Mouse (Mus musculus): ENCODE measurements around the gene Rnf150. TPM values are rescaled to one million over a fixed set of nuclear protein-coding genes. Genes with fewer than 3 reads are reported as not detected.
"Not testable (repeated sequence)": the region's sequence is repeated elsewhere in the genome, so short reads cannot be mapped to it uniquely, and the experiment has no call there.

Rnf150 gene
- total and polyA plus RNA-seq, 3 experiments, result not detected

- Histone ChIP-seq H3K4me1 (ENCODE audit: control insufficient read depth in 1 of 2, insufficient read depth in 2 of 2, low read length in 2 of 2) (no peaks in the 10 kb centered on the region), H3K79me2 (ENCODE audit: control insufficient read depth, insufficient read depth, low read length, poor library complexity) (no peaks in the 10 kb centered on the region), H3K9me3 (replicated peaks; ENCODE audit: insufficient read depth, low read length) (no peaks in the 10 kb centered on the region), H3K4me3 (ENCODE audit: control insufficient read depth in 1 of 2, insufficient read depth in 1 of 2, low read depth in 2 of 2, low read length in 2 of 2) (no peak overlapping the region), H3K27ac (ENCODE audit: control insufficient read depth, low read depth, low read length) (no peak overlapping the region), H3K27me3 (ENCODE audit: control insufficient read depth in 1 of 2, insufficient read depth in 2 of 2, low read length in 2 of 2) (no peaks in the 10 kb centered on the region), H3K9ac (ENCODE audit: control insufficient read depth, low read depth, low read length, poor library complexity, severe bottlenecking) (no peak overlapping the region), H3K36me3 (ENCODE audit: control insufficient read depth in 1 of 2, insufficient read depth in 2 of 2, low read length in 2 of 2) (no peaks in the 10 kb centered on the region)
- no peak for DNase-seq (ENCODE audit: low read depth, low spot score)
- no peak for TF ChIP-seq TCF12 (IDR thresholded peaks at IDR 0.05; ENCODE audit: low read depth, low read length)
- no peak for TF ChIP-seq CHD2 (IDR thresholded peaks at IDR 0.05; ENCODE audit: low read length)
Observed at GRCm38 (mm10) chr8:83078701-83079533, 215.8 kb downstream of the Rnf150 start.

GRCm38 (mm10) chr8:83079534-83079844, 216.3 kb downstream of the Rnf150 start:
- TF ChIP-seq CHD2 (IDR thresholded peaks at IDR 0.05; ENCODE audit: low read length) (no peak), MAFK (IDR thresholded peaks at IDR 0.05; ENCODE audit: borderline replicate concordance, low read depth, low read length) (no peak), ZKSCAN1 (IDR thresholded peaks at IDR 0.05; ENCODE audit: low read depth, low read length) (no peak), ZMIZ1 (IDR thresholded peaks at IDR 0.05; ENCODE audit: low read depth, low read length) (no peak), E2F4 (IDR thresholded peaks at IDR 0.05; ENCODE audit: borderline replicate concordance, low read depth, low read length) (no peak), USF2 (IDR thresholded peaks at IDR 0.05; ENCODE audit: borderline replicate concordance in 1 of 2, insufficient read depth in 1 of 2, low read depth in 1 of 2, low read length in 2 of 2) (no peak), POLR2AphosphoS2 (IDR thresholded peaks at IDR 0.05; ENCODE audit: low read length) (no peak), RCOR1 (IDR thresholded peaks at IDR 0.05; ENCODE audit: low read depth, low read length) (no peak)

GRCm38 (mm10) chr8:83081266-83081665, 218.1 kb downstream of the Rnf150 start:
- Histone ChIP-seq H3K4me3 (ENCODE audit: control insufficient read depth in 1 of 2, insufficient read depth in 1 of 2, low read depth in 2 of 2, low read length in 2 of 2) (no peak overlapping the region), H3K27ac (ENCODE audit: control insufficient read depth, low read depth, low read length) (no peak overlapping the region)

More at GRCm38 (mm10) chr8:83079534-83079844, 216.3 kb downstream of the Rnf150 start:
- H3K27ac ChIP-seq (ENCODE audit: control insufficient read depth, low read depth, low read length), result no peak overlapping the region
- DNase-seq (ENCODE audit: low read depth, low spot score), result no peak
- H3K4me1 ChIP-seq (ENCODE audit: control insufficient read depth in 1 of 2, insufficient read depth in 2 of 2, low read length in 2 of 2), result no peaks in the 10 kb centered on the region
- H3K79me2 ChIP-seq (ENCODE audit: control insufficient read depth, insufficient read depth, low read length, poor library complexity), result no peaks in the 10 kb centered on the region
- no peaks in the 10 kb centered on the region for H3K9me3 ChIP-seq (replicated peaks; ENCODE audit: insufficient read depth, low read length)
- H3K36me3 ChIP-seq (ENCODE audit: control insufficient read depth in 1 of 2, insufficient read depth in 2 of 2, low read length in 2 of 2), result no peaks in the 10 kb centered on the region
- no peak overlapping the region for H3K9ac ChIP-seq (ENCODE audit: control insufficient read depth, low read depth, low read length, poor library complexity, severe bottlenecking)
- H3K27me3 ChIP-seq (ENCODE audit: control insufficient read depth in 1 of 2, insufficient read depth in 2 of 2, low read length in 2 of 2), result no peaks in the 10 kb centered on the region
- no peak overlapping the region for H3K4me3 ChIP-seq (ENCODE audit: control insufficient read depth in 1 of 2, insufficient read depth in 1 of 2, low read depth in 2 of 2, low read length in 2 of 2)

GRCm38 (mm10) chr8:83081806-83082205, 218.7 kb downstream of the Rnf150 start:
- not testable (repeated sequence) for H3K79me2 ChIP-seq (ENCODE audit: control insufficient read depth, insufficient read depth, low read length, poor library complexity); H3K36me3 ChIP-seq (ENCODE audit: control insufficient read depth in 1 of 2, insufficient read depth in 2 of 2, low read length in 2 of 2); H3K4me1 ChIP-seq (ENCODE audit: control insufficient read depth in 1 of 2, insufficient read depth in 2 of 2, low read length in 2 of 2); H3K9me3 ChIP-seq (replicated peaks; ENCODE audit: insufficient read depth, low read length); H3K9ac ChIP-seq (ENCODE audit: control insufficient read depth, low read depth, low read length, poor library complexity, severe bottlenecking); H3K27me3 ChIP-seq (ENCODE audit: control insufficient read depth in 1 of 2, insufficient read depth in 2 of 2, low read length in 2 of 2); H3K27ac ChIP-seq (ENCODE audit: control insufficient read depth, low read depth, low read length); DNase-seq (ENCODE audit: low read depth, low spot score); H3K4me3 ChIP-seq (ENCODE audit: control insufficient read depth in 1 of 2, insufficient read depth in 1 of 2, low read depth in 2 of 2, low read length in 2 of 2)

More at GRCm38 (mm10) chr8:83081266-83081665, 218.1 kb downstream of the Rnf150 start:
- H3K4me1 ChIP-seq (ENCODE audit: control insufficient read depth in 1 of 2, insufficient read depth in 2 of 2, low read length in 2 of 2), result no peaks in the 10 kb centered on the region
- H3K27me3 ChIP-seq (ENCODE audit: control insufficient read depth in 1 of 2, insufficient read depth in 2 of 2, low read length in 2 of 2), result no peaks in the 10 kb centered on the region
- H3K79me2 ChIP-seq (ENCODE audit: control insufficient read depth, insufficient read depth, low read length, poor library complexity), result no peaks in the 10 kb centered on the region
- H3K9me3 ChIP-seq (replicated peaks; ENCODE audit: insufficient read depth, low read length), result no peaks in the 10 kb centered on the region
- H3K9ac ChIP-seq (ENCODE audit: control insufficient read depth, low read depth, low read length, poor library complexity, severe bottlenecking), result no peak overlapping the region
- TF ChIP-seq MXI1 (IDR thresholded peaks at IDR 0.05; ENCODE audit: low read depth, low read length) (no peak), SMC3 (IDR thresholded peaks at IDR 0.05; ENCODE audit: low read depth, low read length) (no peak), TCF12 (IDR thresholded peaks at IDR 0.05; ENCODE audit: low read depth, low read length) (no peak), POLR2AphosphoS5 (IDR thresholded peaks at IDR 0.05; ENCODE audit: borderline replicate concordance, low read depth, low read length) (no peak), E2F4 (IDR thresholded peaks at IDR 0.05; ENCODE audit: borderline replicate concordance, low read depth, low read length) (no peak), GABPA (IDR thresholded peaks at IDR 0.05; ENCODE audit: low read depth, low read length) (no peak), USF1 (IDR thresholded peaks at IDR 0.05; ENCODE audit: low read depth, low read length) (no peak), MAZ (IDR thresholded peaks at IDR 0.05; ENCODE audit: low read depth, low read length) (no peak), MEF2A (IDR thresholded peaks at IDR 0.05; ENCODE audit: extremely low read depth, insufficient replicate concordance, low read depth, low read length, poor library complexity, severe bottlenecking) (no peak), CTCF (IDR thresholded peaks at IDR 0.05 in 2 of 3, conservative IDR thresholded peaks at IDR 0.05 in 1 of 3; ENCODE audit: control insufficient read depth in 1 of 3, insufficient read depth in 1 of 3, low read depth in 2 of 3, low read length in 3 of 3, poor library complexity in 1 of 3, severe bottlenecking in 1 of 3) (no peak), CHD2 (IDR thresholded peaks at IDR 0.05; ENCODE audit: low read length) (no peak), POLR2AphosphoS2 (IDR thresholded peaks at IDR 0.05; ENCODE audit: low read length) (no peak), MYB (IDR thresholded peaks at IDR 0.05; ENCODE audit: low read depth, low read length) (no peak)
- DNase-seq (ENCODE audit: low read depth, low spot score), result no peak
- H3K36me3 ChIP-seq (ENCODE audit: control insufficient read depth in 1 of 2, insufficient read depth in 2 of 2, low read length in 2 of 2), result no peaks in the 10 kb centered on the region

Data from MEL (cell line).